Mouse (Mus musculus) induced T-regulatory cell, adult 2 months (primary cell): ENCODE data around the gene Cfap161.
A peak's percentile ranks its signal among the peaks of the same experiment; 100 is the strongest.

Experiments
- DNase-seq: peaks from one replicate; pipeline ENCODE4 v3.0.0-alpha.2; 2012; ENCODE audit warnings: low read depth

Cfap161 gene

DNA sequence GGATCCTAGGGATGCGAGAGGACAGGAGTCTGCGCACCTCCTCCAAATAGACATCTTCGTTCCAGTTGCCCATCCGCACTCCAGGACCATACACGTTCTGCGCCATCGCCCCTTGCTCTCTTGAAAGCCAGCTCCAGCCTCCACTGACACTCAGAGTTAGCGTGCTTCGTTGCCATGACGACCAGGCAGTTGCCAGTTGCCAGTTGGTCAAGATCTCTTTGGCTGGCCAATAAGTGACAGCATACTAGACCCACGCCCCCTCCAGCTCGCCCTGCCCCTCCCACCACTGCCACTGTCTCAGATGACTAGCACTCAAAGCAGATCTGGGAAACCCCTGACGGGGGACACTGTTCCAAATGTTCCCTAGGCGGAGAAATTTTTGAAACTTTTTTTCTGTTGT is at the start of gene Cfap161:
Gene Cfap161, minus strand, starts transcription at position 176 of the 400 bp plus-strand sequence.
- DNase-seq = no peak

DNA sequence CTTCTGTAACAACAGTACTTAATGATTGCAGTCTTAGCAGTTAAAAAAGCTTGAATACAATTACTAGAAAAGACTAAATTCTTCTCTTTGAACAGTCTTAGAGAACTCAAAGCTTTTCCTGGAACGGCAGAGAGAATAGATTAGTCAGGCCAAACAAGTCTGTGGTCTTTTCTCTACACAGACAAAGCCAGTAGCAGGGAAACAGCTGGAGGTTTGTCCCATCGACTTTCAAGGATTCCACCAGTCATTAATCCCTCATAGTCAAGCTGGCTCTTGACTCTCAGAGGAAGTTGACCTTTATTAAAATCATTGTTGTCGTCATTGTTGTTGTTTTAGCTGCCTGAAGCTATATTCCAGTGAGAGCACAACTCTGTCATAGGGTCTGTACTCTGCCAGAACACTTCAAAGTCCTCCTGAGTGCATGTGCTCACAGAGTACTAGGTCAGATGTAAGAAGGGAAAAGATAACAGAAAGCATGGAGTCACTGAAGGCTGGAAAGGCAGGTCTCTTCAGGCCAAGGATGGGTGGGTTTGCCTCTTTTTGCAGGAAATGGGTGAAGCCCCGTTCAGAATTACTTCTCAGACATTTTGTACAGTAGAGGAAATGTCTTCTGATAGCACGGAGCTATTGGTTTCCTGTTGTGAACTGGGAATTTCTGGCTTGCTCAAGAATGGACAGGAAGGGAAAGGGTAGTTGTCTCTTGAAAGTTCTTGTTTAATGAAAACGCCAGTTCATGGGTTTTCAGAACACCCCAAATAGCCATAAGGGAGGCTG is 48.0 kb upstream of the Cfap161 start:
- no peak for DNase-seq

- DNase-seq = no peak
Measured at GRCm38 (mm10) chr7:83840076-83840475, 45.4 kb upstream of the Cfap161 start.

- DNase-seq = no peak
Measured at GRCm38 (mm10) chr7:83838525-83839224, 44.0 kb upstream of the Cfap161 start.

DNA sequence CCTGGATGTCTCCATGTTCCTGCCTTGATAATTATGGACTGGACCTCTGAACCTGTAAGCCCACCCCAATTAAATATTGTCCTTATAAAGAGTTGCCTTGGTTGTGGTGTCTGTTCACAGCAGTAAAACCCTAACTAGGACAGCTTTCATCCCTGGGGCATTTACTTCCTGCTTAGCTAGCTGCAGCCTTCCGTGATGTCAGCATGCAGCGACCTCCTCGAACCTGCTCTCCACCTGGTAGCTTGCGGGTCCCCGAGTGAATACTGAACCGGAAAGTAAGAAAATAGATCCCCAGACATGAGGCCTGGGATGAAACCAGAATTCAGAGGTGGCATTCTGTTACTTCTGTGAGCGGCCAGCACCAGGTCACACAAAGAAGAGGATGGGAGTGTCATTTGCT is 34.7 kb upstream of the Cfap161 start:
- DNase-seq = no peak

DNA sequence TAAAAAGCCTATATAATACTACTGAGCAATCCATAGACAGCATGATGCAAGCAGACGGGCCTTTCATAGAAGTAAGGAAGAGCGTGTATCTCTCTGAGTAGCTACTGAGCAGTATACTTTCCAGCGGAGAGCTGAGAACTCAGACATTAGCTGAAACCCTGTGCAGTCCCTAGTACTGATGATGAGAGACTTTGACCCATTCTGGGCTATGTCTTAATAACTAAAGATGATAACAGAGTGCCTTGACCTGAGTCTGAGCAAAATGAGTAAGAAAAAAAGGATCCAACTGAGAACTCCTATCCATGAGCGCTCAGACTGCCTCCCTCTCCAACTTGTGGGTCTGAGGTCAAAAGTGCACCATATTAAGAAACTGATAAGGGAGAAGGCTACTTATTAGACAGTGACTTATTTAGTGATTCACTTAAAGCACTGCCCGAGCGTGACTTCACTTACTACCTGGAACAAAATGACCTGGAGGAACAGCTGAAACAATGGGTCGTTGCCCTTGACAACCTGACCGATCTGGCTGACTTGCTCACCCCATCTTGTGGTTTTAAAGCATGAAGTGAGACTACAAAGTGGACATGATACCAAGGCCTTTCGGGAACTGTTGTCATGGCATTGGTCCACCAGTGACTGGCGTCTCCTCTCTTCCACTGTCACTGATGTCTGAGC is 32.9 kb upstream of the Cfap161 start:
- DNase-seq = no peak

GRCm38 (mm10) chr7:83826808-83827207 is 32.1 kb upstream of the Cfap161 start:
- DNase-seq = no peak

DNA sequence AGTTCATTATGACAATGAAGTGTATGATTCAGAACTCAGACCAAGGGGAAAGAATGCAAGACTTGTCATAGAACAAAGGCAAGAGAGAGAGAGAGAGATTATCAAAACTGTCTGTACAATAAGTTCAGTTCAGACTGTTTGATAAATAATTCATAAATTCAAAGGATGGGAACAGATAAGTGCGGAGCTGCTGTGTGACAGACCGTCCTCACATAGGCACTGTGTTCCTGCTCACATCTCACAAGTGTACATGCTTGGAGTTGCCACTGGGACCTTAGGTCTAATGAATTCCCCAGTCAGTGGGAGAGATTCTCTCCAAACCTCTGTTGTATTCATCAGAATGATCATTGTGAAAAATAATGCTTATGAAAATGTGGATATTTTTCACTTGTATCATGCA is 27.3 kb upstream of the Cfap161 start:
- no peak for DNase-seq

GRCm38 (mm10) chr7:83816886-83817285 is 22.2 kb upstream of the Cfap161 start:
- no peak for DNase-seq

DNA sequence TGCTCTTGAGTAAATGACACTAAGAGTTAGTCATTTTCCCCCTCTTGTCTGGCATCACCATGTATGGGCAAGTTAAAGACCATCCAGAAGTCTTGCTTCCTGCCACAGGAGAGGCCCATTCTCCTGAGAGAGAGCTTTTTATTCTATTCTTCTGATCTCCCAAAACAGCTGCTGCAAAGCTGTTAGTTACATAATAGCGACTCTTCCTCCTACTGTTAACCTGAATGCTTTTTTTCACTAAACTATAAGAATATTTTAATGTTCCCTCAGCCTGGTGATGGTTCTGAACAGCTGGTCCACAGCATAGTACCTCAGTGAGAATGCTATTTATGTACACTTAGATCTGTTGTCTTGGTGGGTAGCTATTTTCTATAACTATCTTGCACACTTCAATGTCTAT is 21.0 kb upstream of the Cfap161 start:
- DNase-seq = no peak

- no peak for DNase-seq
Measured at GRCm38 (mm10) chr7:83813993-83814392, 19.3 kb upstream of the Cfap161 start.

DNA sequence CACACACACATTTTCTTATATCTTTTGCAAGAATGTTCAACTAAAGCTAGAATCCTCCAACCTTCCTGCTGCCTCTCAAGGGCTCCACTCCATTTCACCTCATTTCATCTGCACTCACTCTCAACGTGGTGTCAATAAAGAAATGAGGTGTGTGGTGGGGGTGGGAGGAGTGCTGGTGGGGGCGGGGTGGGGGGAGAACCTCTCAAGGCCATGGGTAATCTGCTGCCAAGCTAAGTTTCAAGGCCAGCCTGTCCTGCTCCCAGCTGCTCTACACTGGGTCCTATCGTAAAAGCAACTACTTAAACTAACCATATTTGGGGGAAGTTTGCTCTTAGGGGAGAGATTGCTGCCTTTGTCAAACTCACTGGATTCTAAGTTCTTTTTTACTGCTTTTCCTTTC is 18.8 kb upstream of the Cfap161 start:
- DNase-seq = no peak

- no peak for DNase-seq
Measured at GRCm38 (mm10) chr7:83813016-83813415, 18.3 kb upstream of the Cfap161 start.

DNA sequence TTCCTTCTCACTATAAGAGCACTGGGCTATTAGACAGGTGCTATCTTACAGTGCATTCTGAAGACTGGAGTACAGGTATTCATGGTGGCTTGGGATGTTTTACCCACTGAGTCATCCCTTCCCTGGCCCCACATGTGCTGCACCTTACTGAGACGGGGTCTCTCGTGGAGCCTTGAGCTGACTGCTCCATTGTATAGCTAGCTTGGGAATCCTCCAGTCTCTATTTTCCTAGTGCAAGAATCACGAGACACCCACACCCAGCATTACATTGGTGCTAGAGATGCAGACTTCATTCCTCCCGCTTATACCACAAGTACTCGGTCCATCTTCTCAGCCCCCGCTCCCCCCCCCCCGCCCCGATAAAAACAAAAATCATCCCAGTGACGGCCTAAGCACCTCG is 17.9 kb upstream of the Cfap161 start:
- no peak for DNase-seq

- DNase-seq = no peak
Measured at GRCm38 (mm10) chr7:83811916-83812315, 17.2 kb upstream of the Cfap161 start.

- no peak for DNase-seq
Measured at GRCm38 (mm10) chr7:83811461-83811860, 16.8 kb upstream of the Cfap161 start.

DNA sequence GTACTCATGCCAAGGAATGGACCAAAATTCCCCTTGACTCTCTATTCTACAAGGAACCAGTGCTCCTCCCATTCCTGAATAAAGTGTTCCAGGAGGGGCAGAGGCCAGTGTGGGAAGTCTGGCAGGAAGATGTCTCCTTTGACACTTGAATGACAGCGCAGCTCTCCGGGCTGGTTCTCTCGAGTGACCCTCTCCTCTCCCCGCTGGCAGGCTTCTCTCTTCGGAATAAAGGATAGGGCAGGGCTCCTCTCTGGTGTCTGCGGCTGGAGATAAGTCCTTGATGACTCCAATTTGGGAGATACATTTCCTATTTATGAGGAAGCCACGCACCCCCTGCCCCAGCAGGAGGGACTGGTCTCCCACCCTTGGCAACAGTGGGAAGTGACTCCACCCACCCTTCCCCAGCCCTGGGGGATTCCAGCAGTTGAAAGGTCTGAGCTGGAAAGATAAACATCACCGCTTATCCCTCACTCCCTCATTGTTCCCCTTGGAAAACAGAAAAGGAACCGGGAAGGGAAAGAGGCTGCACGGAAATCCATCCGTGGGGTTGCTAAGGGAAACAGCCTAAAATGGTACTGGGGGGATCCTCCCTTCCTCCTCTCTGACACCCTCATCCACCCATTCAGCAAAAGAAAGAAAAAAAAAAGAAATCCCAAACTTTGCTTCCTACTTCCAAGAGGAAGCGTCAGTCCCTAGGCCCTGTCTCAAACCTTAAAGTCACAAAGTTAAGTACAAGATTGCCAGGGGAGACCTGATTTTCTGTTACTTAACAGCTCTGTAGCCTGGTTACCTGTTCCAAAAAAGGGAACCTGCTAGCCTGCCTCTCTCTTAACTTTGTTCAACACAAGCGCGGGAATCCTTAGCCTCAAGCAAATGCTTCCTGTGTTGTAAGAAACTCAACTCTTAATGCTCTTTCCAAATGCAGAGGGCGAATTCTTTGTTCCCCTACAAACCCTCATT is 15.7 kb upstream of the Cfap161 start:
- DNase-seq = no peak

DNA sequence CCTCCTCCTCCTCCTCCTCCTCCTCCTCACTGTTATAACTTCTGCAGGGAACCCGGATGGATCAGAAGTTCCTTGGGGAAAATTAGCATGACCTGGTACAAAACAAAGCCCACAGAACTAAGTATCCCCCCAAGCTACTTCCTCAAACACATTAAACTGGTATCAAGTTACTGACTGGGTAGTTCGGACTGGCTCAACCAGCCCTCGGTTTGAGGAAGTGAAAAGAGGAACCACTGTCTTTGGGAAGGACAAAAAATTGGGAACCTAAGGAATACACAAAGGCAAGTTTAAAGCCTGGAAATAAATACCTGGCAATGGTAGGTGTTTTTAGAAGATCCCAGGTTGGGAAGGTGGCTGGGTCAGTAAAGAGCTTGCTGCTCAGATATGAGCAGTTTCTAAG is 15.0 kb upstream of the Cfap161 start:
- no peak for DNase-seq

GRCm38 (mm10) chr7:83809060-83809459 is 14.4 kb upstream of the Cfap161 start:
- no peak for DNase-seq

GRCm38 (mm10) chr7:83806934-83807333 is 12.3 kb upstream of the Cfap161 start:
- no peak for DNase-seq

DNA sequence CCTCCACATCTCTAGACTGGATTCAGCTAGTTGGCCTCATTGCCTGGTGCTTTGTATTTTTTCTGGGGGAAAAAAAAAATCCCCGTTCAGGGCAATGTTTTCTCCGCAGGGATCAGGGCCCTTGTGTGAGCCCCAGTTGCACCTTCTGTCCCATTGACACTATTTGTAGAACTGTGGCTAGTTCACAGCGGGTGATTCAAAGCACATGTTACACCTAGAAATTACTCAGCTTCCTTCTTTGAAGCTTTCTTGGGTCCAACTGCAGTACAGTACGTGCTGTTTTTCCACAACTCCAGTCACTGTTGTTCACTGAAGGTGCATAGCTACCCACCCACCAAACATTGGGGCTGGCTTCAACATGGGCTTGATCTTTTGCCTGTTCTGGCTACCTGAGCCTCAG is 9.1 kb upstream of the Cfap161 start:
- no peak for DNase-seq

DNA sequence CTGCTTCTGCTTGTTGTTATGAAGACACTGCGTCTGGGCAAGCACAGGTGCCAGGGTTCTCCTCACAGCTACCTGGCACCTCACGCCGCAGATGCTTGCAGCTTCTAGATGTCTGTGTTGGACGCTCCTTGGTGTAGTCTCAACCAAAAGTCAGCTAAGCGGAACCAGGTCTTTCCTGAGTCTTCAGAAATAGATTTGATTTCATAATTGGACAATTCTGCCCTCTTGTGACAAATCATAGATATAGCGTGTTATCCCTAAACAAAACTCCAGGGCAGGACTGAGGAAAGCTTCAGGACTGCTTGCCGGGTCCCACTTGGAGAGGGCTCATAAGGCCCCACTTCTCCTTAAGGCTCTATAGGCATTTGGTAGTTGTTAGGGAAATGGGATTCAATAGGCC is 7.8 kb upstream of the Cfap161 start:
- DNase-seq = peak; percentile 48
